Mouse (Mus musculus): ENCODE measurements around the gene Iqcf1. TPM values are rescaled to one million over a fixed set of nuclear protein-coding genes. Genes with fewer than 3 reads are reported as not detected.

Gene Iqcf1
- total RNA-seq, 1 experiment = 1.7 TPM

DNA sequence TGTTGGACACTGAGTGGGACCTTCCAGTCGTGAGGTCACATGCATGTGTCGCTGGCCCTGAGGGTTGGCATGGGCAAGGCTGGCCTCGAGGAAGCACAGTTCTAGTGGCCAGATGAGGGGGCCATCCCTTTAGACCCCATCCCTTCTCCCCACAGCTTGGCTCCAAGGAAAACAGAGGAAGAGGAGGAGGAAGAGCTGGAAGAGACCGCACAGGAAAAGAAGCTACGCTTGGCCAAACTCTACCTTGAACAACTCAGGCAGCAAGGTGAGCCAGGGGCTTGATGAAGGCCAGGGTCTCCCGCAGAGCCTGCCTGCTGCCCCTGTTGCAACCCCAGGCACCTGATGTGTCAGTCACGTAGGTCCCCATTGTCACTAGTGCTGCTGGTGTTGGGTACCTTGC, 19.2 kb upstream of the Iqcf1 start:
- Histone ChIP-seq H3K9ac (ENCODE audit: insufficient read depth, low read depth, low read length, poor library complexity, severe bottlenecking) (no peak overlapping the region), H3K4me3 (ENCODE audit: insufficient read depth in 1 of 2, low read depth in 1 of 2, low read length in 2 of 2, poor library complexity in 1 of 2, severe bottlenecking in 1 of 2) (no peak overlapping the region), H3K36me3 (ENCODE audit: control insufficient read depth, insufficient read depth, low read length, poor library complexity, severe bottlenecking) (peaks cover 52% of the 10 kb centered on the region), H3K27ac (ENCODE audit: insufficient read depth, low read depth, low read length, poor library complexity, severe bottlenecking) (no peak overlapping the region), H3K9me3 (ENCODE audit: control insufficient read depth, insufficient read depth, low read depth, low read length) (no peaks in the 10 kb centered on the region), H3K4me1 (ENCODE audit: control insufficient read depth in 2 of 2, insufficient read depth in 2 of 2, low read length in 2 of 2, poor library complexity in 1 of 2) (peaks cover 3 to 23% of the 10 kb centered on the region in 2 experiments; a peak in 2 of 4 replicates)
- in situ Hi-C loops (cut with MboI; ENCODE audit: low sequenced_read_pairs in 2 of 2, unreplicated experiment in 2 of 2) = no loop called here
- TF ChIP-seq MAFK (IDR thresholded peaks at IDR 0.05; ENCODE audit: insufficient read depth, low read depth, low read length) = no peak
- DNase-seq (ENCODE audit: low read depth, low spot score) = no peak

DNA sequence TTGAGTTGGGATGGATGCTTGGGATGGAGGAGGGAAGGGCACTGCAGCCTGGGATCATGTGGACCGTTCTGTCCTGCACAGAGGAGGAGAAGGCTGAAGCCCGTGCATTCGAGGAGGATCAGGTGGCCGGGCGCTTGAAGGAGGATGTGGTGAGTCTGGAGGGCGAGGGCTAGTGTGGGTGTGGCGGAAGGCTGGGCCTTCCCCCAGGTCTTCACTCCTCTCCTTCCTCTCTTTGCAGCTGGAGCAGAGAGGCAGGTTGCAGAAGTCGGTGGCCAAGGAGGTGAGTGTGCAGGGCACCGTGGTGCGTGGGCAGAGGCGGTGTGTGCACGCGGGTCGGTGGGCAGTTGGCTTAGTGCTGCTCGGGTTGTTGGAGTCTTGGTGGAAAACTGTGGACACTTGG, 18.7 kb upstream of the Iqcf1 start:
- Histone ChIP-seq H3K4me3 (ENCODE audit: insufficient read depth in 1 of 2, low read depth in 1 of 2, low read length in 2 of 2, poor library complexity in 1 of 2, severe bottlenecking in 1 of 2) (no peak overlapping the region), H3K9me3 (ENCODE audit: control insufficient read depth, insufficient read depth, low read depth, low read length) (no peaks in the 10 kb centered on the region), H3K4me1 (ENCODE audit: control insufficient read depth in 2 of 2, insufficient read depth in 2 of 2, low read length in 2 of 2, poor library complexity in 1 of 2) (peaks cover 3 to 22% of the 10 kb centered on the region in 2 experiments; a peak in 2 of 4 replicates), H3K27ac (ENCODE audit: insufficient read depth, low read depth, low read length, poor library complexity, severe bottlenecking) (no peak overlapping the region), H3K9ac (ENCODE audit: insufficient read depth, low read depth, low read length, poor library complexity, severe bottlenecking) (no peak overlapping the region), H3K36me3 (ENCODE audit: control insufficient read depth, insufficient read depth, low read length, poor library complexity, severe bottlenecking) (peaks cover 52% of the 10 kb centered on the region)
- TF ChIP-seq ZNF384 (IDR thresholded peaks at IDR 0.05; ENCODE audit: low read depth, low read length) (no peak), MAFK (IDR thresholded peaks at IDR 0.05; ENCODE audit: insufficient read depth, low read depth, low read length) (no peak), ZC3H11A (IDR thresholded peaks at IDR 0.05; ENCODE audit: borderline replicate concordance, low read depth, low read length) (no peak), HCFC1 (IDR thresholded peaks at IDR 0.05; ENCODE audit: borderline replicate concordance, insufficient read depth, low read length) (no peak)
- DNase-seq (ENCODE audit: low read depth, low spot score) = no peak
- in situ Hi-C loops (cut with MboI; ENCODE audit: low sequenced_read_pairs in 2 of 2, unreplicated experiment in 2 of 2) = no loop called here

DNA sequence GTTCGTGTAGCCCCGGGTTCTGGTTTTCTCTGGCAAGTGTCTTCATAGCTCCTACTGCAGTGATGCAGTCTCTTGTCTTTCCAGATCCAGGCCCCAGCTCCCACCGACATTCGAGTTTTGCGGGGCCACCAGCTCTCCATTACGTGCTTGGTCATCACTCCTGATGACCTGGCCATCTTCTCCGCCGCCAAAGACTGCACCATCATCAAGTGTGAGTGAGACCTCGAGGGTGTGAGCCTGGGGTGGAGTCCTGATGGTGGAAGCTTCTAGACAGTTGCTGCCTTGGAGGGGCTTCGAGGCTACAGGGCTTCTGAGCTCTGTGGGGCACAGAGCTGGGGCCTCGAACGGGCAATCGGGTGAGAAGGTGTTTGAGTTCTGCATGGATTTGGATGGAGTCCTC, 18.1 kb upstream of the Iqcf1 start:
- no peak for TF ChIP-seq HCFC1 (IDR thresholded peaks at IDR 0.05; ENCODE audit: borderline replicate concordance, insufficient read depth, low read length)
- TF ChIP-seq ZNF384 (IDR thresholded peaks at IDR 0.05; ENCODE audit: low read depth, low read length) = no peak
- TF ChIP-seq ZC3H11A (IDR thresholded peaks at IDR 0.05; ENCODE audit: borderline replicate concordance, low read depth, low read length) = no peak
- no peak for TF ChIP-seq MAFK (IDR thresholded peaks at IDR 0.05; ENCODE audit: insufficient read depth, low read depth, low read length)
- no peak for TF ChIP-seq CHD2 (IDR thresholded peaks at IDR 0.05; ENCODE audit: low read depth, low read length)
- in situ Hi-C loops (cut with MboI; ENCODE audit: low sequenced_read_pairs in 2 of 2, unreplicated experiment in 2 of 2) = no loop called here
- Histone ChIP-seq H3K27ac (ENCODE audit: insufficient read depth, low read depth, low read length, poor library complexity, severe bottlenecking) (no peak overlapping the region), H3K9ac (ENCODE audit: insufficient read depth, low read depth, low read length, poor library complexity, severe bottlenecking) (no peak overlapping the region), H3K4me1 (ENCODE audit: control insufficient read depth in 2 of 2, insufficient read depth in 2 of 2, low read length in 2 of 2, poor library complexity in 1 of 2) (peaks cover 0 to 17% of the 10 kb centered on the region in 2 experiments; a peak in 2 of 4 replicates), H3K36me3 (ENCODE audit: control insufficient read depth, insufficient read depth, low read length, poor library complexity, severe bottlenecking) (peaks cover 52% of the 10 kb centered on the region), H3K4me3 (ENCODE audit: insufficient read depth in 1 of 2, low read depth in 1 of 2, low read length in 2 of 2, poor library complexity in 1 of 2, severe bottlenecking in 1 of 2) (no peak overlapping the region), H3K9me3 (ENCODE audit: control insufficient read depth, insufficient read depth, low read depth, low read length) (no peaks in the 10 kb centered on the region)
- DNase-seq (ENCODE audit: low read depth, low spot score) = no peak

DNA sequence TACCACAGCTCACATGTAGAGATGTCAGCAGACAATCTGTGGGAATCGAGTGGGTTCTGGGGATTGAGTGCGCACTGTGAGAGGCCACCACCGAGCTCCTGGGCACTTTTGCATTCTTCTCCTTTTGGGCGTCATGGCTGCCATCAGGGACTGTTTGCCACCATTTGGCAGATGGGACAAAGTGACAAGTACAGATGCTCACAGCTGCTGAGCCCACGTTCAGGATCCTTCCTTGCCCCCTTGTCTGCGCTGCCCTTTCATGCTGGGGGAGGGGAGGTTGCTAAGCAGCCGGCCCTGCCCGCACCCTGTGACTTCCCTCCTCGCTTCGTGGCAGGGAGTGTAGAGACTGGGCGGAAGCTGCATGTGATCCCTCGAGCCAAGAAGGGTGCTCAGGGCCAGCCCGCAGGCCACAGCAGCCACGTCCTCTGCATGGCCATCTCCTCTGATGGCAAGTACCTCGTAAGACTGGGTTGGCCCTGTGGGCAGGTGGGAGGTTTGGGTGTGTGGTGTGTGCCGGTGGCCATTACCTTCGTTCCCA, 17.1 kb upstream of the Iqcf1 start:
- DNase-seq (ENCODE audit: low read depth, low spot score) = no peak
- no peak overlapping the region; the same call in 1 of the 2 replicates for H3K27ac ChIP-seq (ENCODE audit: insufficient read depth, low read depth, low read length, poor library complexity, severe bottlenecking)
- in situ Hi-C loops (cut with MboI; ENCODE audit: low sequenced_read_pairs in 2 of 2, unreplicated experiment in 2 of 2) = no loop called here
- peaks cover 52% of the 10 kb centered on the region for H3K36me3 ChIP-seq (ENCODE audit: control insufficient read depth, insufficient read depth, low read length, poor library complexity, severe bottlenecking)
- TF ChIP-seq HCFC1 (IDR thresholded peaks at IDR 0.05; ENCODE audit: borderline replicate concordance, insufficient read depth, low read length) = no peak
- no peak for TF ChIP-seq CHD2 (IDR thresholded peaks at IDR 0.05; ENCODE audit: low read depth, low read length)
- TF ChIP-seq ZC3H11A (IDR thresholded peaks at IDR 0.05; ENCODE audit: borderline replicate concordance, low read depth, low read length) = no peak
- TF ChIP-seq ZNF384 (IDR thresholded peaks at IDR 0.05; ENCODE audit: low read depth, low read length) = no peak
- no peak for TF ChIP-seq MAFK (IDR thresholded peaks at IDR 0.05; ENCODE audit: insufficient read depth, low read depth, low read length)
- H3K4me1 ChIP-seq (ENCODE audit: control insufficient read depth in 2 of 2, insufficient read depth in 2 of 2, low read length in 2 of 2, poor library complexity in 1 of 2) = peaks cover 0 to 17% of the 10 kb centered on the region in 2 experiments; a peak in 2 of 4 replicates
- peak overlapping the region in 1 of 2 experiments; percentile 15; a peak in 1 of 4 replicates for H3K4me3 ChIP-seq (ENCODE audit: insufficient read depth in 1 of 2, low read depth in 1 of 2, low read length in 2 of 2, poor library complexity in 1 of 2, severe bottlenecking in 1 of 2)
- no peaks in the 10 kb centered on the region for H3K9me3 ChIP-seq (ENCODE audit: control insufficient read depth, insufficient read depth, low read depth, low read length)
- no peak overlapping the region for H3K9ac ChIP-seq (ENCODE audit: insufficient read depth, low read depth, low read length, poor library complexity, severe bottlenecking)

DNA sequence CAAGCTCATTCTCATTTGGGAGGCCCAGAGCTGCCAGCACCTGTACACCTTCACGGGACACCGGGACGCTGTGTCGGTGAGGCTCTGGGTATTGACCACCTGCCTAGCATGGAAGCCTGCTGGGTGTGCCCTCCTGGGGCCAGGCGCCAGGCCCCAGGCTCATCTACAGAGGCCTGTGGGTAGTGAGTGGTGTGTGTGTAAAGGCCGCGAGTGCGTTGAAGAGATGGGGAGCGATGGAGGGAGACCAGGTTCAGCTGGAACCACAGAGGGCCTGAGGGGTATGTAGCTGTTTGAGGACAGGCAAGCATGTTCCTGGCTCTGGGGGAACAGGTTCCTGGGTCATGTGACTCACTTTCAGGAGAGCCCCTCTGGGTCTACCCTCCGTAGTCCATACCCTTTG, 16.6 kb upstream of the Iqcf1 start:
- Histone ChIP-seq H3K9me3 (ENCODE audit: control insufficient read depth, insufficient read depth, low read depth, low read length) (no peaks in the 10 kb centered on the region), H3K27ac (ENCODE audit: insufficient read depth, low read depth, low read length, poor library complexity, severe bottlenecking) (no peak overlapping the region; the same call in 1 of the 2 replicates), H3K9ac (ENCODE audit: insufficient read depth, low read depth, low read length, poor library complexity, severe bottlenecking) (no peak overlapping the region), H3K4me1 (ENCODE audit: control insufficient read depth in 2 of 2, insufficient read depth in 2 of 2, low read length in 2 of 2, poor library complexity in 1 of 2) (peaks cover 0 to 17% of the 10 kb centered on the region in 2 experiments; a peak in 2 of 4 replicates), H3K4me3 (ENCODE audit: insufficient read depth in 1 of 2, low read depth in 1 of 2, low read length in 2 of 2, poor library complexity in 1 of 2, severe bottlenecking in 1 of 2) (no peak overlapping the region), H3K36me3 (ENCODE audit: control insufficient read depth, insufficient read depth, low read length, poor library complexity, severe bottlenecking) (peaks cover 52% of the 10 kb centered on the region)
- DNase-seq (ENCODE audit: low read depth, low spot score) = no peak
- in situ Hi-C loops (cut with MboI; ENCODE audit: low sequenced_read_pairs in 2 of 2, unreplicated experiment in 2 of 2) = no loop called here
- TF ChIP-seq ZC3H11A (IDR thresholded peaks at IDR 0.05; ENCODE audit: borderline replicate concordance, low read depth, low read length) = no peak
- no peak for TF ChIP-seq CHD2 (IDR thresholded peaks at IDR 0.05; ENCODE audit: low read depth, low read length)
- TF ChIP-seq ZNF384 (IDR thresholded peaks at IDR 0.05; ENCODE audit: low read depth, low read length) = no peak
- no peak for TF ChIP-seq MAFK (IDR thresholded peaks at IDR 0.05; ENCODE audit: insufficient read depth, low read depth, low read length)
- TF ChIP-seq HCFC1 (IDR thresholded peaks at IDR 0.05; ENCODE audit: borderline replicate concordance, insufficient read depth, low read length) = no peak
